Mouse (Mus musculus): ENCODE measurements around the gene Pdik1l. TPM values are rescaled to one million over a fixed set of nuclear protein-coding genes. Genes with fewer than 3 reads are reported as not detected.

Gene Pdik1l
- polyA plus RNA-seq, 1 experiment from 2014 or later, result 32.2 TPM

DNA sequence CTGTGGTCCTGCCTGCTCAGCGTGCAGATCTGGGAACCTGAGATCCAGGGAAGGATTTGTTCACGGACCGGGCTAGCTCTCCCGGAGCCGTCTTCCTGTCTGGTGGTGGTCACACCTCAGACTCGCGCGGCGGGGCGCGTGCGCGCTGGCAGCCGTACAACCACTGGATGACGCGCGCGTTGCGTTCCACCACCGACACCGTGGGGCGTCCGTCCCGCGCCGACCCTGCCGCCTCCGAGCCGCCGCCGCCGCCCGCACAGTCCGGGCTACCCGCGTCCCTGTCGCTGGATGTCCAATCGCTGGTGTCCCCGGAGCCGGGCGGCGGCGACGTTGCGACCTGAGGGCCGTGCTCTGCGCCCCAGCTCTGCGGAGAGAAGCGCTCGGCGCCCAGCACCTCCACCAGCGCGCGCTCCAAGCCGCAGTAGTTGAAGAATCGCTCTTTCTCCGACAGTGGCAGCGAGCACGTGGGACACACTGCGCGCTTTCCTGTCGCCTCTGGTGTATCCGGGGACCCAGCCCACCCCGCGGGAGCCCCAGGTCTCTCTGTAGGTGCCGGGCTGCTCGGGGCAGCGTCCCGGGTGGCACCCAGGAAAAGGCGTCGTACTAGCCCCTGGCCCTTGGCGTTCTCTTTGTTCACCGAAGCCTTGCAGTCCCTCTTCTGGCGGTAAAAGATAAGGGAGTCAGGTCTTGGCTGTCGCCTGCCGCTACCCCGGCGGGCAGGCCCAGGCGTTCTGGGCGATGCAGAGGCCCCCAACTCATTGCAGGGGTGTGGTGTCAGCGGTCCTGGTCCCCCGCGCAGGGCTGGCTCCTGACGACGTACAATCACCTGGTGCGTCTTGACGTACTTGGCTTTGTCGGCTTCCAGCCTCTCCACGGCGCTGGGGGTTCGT lies 36.2 kb downstream of the Pdik1l start:
- peaks cover 10% of the 10 kb centered on the region for H3K4me1 ChIP-seq (ENCODE audit: control insufficient read depth, insufficient read depth, low read length)
- peak overlapping the region; percentile 75 for H3K4me2 ChIP-seq (ENCODE audit: low read length)
- peaks cover 70% of the 10 kb centered on the region for H3K27me3 ChIP-seq (replicated peaks; ENCODE audit: control insufficient read depth, insufficient read depth, low read length)
- peak overlapping the region; percentile 67 for H3K9ac ChIP-seq (ENCODE audit: low read length)
- no peaks in the 10 kb centered on the region for H3K36me3 ChIP-seq (ENCODE audit: control insufficient read depth, insufficient read depth, low read length)
- WGBS, result under 1% methylated on average over 67 of the region's 91 CpGs
- H3K9me3 ChIP-seq (replicated peaks; ENCODE audit: control insufficient read depth, low read length), result no peaks in the 10 kb centered on the region
- DNase-seq (ENCODE audit: low spot score), result peak; percentile 61
- peak; percentile 45 for ATAC-seq
- H3K4me3 ChIP-seq (ENCODE audit: low read depth, low read length), result peak overlapping the region; percentile 46
- H3K27ac ChIP-seq (ENCODE audit: low read depth, low read length), result no peak overlapping the region; the same call in 1 of the 2 replicates

DNA sequence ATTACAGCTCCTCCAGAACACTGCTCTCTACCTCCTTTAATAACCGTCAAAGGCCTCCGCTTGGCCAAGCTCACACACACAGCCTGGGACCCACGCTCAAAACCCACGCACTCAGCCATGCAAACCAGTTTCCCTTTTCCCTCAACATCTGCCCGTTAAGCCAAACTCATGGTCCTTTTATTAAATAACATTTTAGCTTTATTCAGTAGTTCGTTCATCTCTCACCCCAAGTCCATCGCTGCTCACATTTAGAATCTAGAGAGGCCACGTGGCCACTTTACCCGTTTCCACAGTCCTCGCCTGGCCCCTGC lies 36.8 kb downstream of the Pdik1l start:
- ATAC-seq (no peak), DNase-seq (ENCODE audit: low spot score) (no peak)
- Histone ChIP-seq H3K4me2 (ENCODE audit: low read length) (peak overlapping the region; percentile 75), H3K27ac (ENCODE audit: low read depth, low read length) (no peak overlapping the region), H3K27me3 (replicated peaks; ENCODE audit: control insufficient read depth, insufficient read depth, low read length) (peaks cover 70% of the 10 kb centered on the region), H3K9me3 (replicated peaks; ENCODE audit: control insufficient read depth, low read length) (no peaks in the 10 kb centered on the region), H3K36me3 (ENCODE audit: control insufficient read depth, insufficient read depth, low read length) (no peaks in the 10 kb centered on the region), H3K9ac (ENCODE audit: low read length) (peak overlapping the region; percentile 67), H3K4me1 (ENCODE audit: control insufficient read depth, insufficient read depth, low read length) (peaks cover 13% of the 10 kb centered on the region), H3K4me3 (ENCODE audit: low read depth, low read length) (peak overlapping the region; percentile 46)
- WGBS, result 7% methylated on average over 10 of the region's 10 CpGs

DNA sequence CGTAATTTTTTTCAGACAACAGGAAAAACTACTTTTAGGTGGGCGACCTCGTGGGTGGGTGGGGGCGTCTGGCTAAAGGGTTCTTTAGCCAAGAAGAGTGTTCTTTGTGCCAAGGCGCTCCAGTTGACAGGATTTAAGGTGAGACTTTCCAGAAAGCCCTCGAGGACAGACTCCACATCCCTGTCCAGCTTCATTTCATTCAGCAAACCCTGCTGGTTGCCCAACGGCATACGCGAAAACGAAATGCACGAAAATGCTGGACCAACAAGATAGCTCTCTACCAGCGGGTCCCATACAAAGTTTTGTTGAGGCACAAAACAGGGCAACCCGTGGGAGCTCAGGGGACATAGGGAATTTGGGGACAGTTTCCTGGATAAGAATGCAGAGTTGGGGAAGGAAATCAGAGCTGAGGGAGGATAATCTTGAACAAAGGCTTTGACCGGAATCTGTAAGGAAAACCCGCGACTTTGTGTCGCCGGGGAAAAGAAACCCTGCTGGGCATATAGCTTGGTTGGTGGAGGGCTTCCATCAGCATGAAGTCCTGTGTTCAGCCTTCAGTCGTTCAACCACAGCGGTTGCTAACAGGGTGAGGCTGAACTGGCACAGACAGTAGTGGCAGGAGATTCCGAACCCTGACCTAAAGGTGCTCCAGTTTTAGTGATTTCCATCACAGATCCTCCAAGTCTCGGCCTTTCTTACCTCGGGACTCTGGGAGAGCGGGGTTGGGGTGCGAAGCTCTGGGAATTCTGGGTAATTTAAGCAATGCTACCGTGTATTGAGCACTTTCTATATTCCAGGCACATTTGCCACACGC lies 37.4 kb downstream of the Pdik1l start:
- H3K4me1 ChIP-seq (ENCODE audit: control insufficient read depth, insufficient read depth, low read length), result peaks cover 15% of the 10 kb centered on the region
- WGBS, result 5% methylated on average over 27 of the region's 27 CpGs

DNA sequence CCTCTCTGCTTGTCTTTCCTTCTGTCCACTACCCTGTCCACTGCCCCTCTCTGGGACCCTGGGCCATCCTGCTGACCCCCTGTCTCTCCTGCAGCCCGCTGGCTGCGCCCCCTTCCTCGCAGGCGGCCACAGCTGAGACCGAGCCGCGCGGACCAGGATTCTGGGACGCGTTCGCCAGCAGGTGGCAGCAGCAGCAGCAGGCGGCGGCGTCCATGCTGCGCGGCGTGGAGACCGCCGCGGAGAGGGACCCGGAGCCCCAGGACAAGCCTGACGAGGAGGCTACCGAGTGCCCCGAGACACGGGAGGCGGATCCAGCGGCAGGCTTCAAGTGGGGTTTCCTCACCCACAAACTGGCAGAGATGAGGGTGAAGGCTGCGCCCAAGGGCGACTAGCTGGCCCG lies 38.0 kb downstream of the Pdik1l start:
- peaks cover 62% of the 10 kb centered on the region for H3K27me3 ChIP-seq (replicated peaks; ENCODE audit: control insufficient read depth, insufficient read depth, low read length)
- H3K4me3 ChIP-seq (ENCODE audit: low read depth, low read length), result peak overlapping the region; percentile 28
- peaks cover 19% of the 10 kb centered on the region for H3K4me1 ChIP-seq (ENCODE audit: control insufficient read depth, insufficient read depth, low read length)
- DNase-seq (ENCODE audit: low spot score), result peak; percentile 75
- no peak overlapping the region for H3K27ac ChIP-seq (ENCODE audit: low read depth, low read length)
- peak overlapping the region; percentile 75 for H3K4me2 ChIP-seq (ENCODE audit: low read length)
- H3K36me3 ChIP-seq (ENCODE audit: control insufficient read depth, insufficient read depth, low read length), result no peaks in the 10 kb centered on the region
- ATAC-seq, result peak; percentile 62
- H3K9ac ChIP-seq (ENCODE audit: low read length), result peak overlapping the region; percentile 37; the same call in 1 of the 2 replicates
- no peaks in the 10 kb centered on the region for H3K9me3 ChIP-seq (replicated peaks; ENCODE audit: control insufficient read depth, low read length)
- WGBS, result under 1% methylated on average over 30 of the region's 30 CpGs

More for the DNA sequence above, 37.4 kb downstream of the Pdik1l start:
- no peak overlapping the region for H3K27ac ChIP-seq (ENCODE audit: low read depth, low read length)
- no peaks in the 10 kb centered on the region for H3K36me3 ChIP-seq (ENCODE audit: control insufficient read depth, insufficient read depth, low read length)
- peak overlapping the region; percentile 75 for H3K4me2 ChIP-seq (ENCODE audit: low read length)
- no peaks in the 10 kb centered on the region for H3K9me3 ChIP-seq (replicated peaks; ENCODE audit: control insufficient read depth, low read length)
- ATAC-seq, result no peak
- H3K27me3 ChIP-seq (replicated peaks; ENCODE audit: control insufficient read depth, insufficient read depth, low read length), result peaks cover 68% of the 10 kb centered on the region
- H3K4me3 ChIP-seq (ENCODE audit: low read depth, low read length), result peak overlapping the region; percentile 46
- DNase-seq (ENCODE audit: low spot score), result no peak
- H3K9ac ChIP-seq (ENCODE audit: low read length), result peak overlapping the region; percentile 67

DNA sequence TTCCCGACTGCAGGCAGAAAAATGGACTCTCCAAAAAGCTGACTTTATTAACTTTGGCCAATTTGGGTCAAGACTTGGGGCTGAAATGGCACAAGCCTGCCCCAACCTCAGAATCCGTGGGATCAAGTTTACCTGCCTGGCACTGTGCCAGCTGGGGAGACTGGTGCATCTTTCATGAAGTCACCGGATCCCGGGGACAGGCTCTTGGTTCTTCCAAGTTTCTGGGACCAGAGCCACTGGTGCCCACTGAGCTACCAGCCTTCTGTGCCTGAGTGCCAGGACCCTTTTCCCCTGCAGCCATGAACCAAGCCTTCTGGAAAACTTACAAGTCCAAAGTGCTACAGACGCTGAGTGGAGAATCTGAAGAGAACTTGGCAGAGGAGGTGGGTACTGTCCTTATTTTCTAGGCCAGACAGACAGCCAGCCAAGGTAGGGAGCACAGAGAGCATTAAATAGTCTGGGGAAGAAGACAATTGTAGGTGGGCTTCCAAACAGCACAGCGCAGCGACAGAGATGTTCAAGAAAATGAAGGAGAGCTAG lies 40.9 kb downstream of the Pdik1l start, which contains the start of gene Gm30191:
Gene Gm30191 (plus strand): TSS at position 217 of the 540 bp plus-strand sequence.
- DNase-seq (ENCODE audit: low spot score), result no peak
- Histone ChIP-seq H3K27ac (ENCODE audit: low read depth, low read length) (no peak within 1 kb of the TSS), H3K4me2 (ENCODE audit: low read length) (peak within 1 kb of the TSS; percentile 95), H3K36me3 (ENCODE audit: control insufficient read depth, insufficient read depth, low read length) (no peaks in the 10 kb centered on the region), H3K27me3 (replicated peaks; ENCODE audit: control insufficient read depth, insufficient read depth, low read length) (peaks cover 34% of the 10 kb centered on the region), H3K9ac (ENCODE audit: low read length) (peak within 1 kb of the TSS; percentile 84; the same call in 1 of the 2 replicates), H3K9me3 (replicated peaks; ENCODE audit: control insufficient read depth, low read length) (no peaks in the 10 kb centered on the region), H3K4me3 (ENCODE audit: low read depth, low read length) (peak within 1 kb of the TSS; percentile 82), H3K4me1 (ENCODE audit: control insufficient read depth, insufficient read depth, low read length) (peaks cover 19% of the 10 kb centered on the region)
- ATAC-seq, result no peak
- WGBS, result 71% methylated on average over 7 of the region's 7 CpGs

DNA sequence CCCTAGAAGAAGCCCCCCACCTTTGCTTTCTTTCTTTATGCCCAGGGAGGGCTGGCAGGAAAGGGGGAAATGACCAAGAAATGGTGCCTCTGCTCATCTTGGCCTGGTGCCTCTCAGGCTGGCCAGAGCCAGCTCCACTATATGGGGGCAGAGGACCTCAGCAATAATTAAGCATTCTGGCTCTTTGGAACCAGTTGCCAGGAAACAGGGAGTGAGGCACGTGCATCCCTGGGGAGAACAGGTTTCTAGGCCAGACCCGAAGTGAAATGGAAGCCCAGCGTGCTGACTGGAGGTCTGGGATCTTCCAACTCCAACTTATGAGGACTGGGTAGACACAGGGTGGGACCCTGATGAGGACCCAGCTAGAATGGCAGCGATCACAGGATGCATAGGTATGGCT lies 41.4 kb downstream of the Pdik1l start:
- ATAC-seq (no peak), DNase-seq (ENCODE audit: low spot score) (peak; percentile 51)
- H3K4me2 ChIP-seq (ENCODE audit: low read length), result no peak overlapping the region

DNA sequence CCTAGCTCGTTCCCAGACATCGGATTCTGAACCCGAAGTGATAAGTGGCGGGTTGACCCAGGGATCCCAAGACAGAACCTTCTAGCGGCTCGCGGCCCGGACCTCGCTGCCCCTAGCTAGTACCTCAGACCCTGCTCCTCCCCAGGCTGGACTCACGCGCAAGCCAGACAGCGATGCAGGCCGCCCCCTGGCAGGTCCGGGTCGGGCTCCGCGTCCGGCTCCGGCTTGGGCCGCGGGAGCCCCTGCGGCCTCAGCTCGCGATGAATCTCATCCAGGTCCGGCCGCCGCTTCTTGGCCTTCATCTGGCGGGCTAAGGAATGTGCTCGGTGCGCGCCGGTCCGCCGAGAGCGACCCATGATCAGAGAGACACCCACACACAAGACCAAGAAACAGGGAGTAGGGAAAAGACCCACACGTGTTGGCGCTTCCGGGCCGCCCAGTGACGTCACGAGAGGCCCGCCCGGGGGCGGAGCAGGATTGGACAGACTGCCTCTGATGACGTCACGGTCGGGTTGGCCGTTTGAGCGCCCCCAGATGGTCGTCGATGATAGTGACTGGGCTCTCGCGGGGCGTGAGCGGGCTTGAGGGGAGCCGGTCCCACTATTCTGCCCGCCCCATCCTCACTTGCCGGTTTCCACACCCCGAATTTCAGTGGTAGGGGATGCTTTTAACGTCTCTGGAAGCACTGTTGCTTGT lies 42.4 kb downstream of the Pdik1l start, which contains the start of gene Zfp593:
Gene Zfp593 (minus strand): TSS at position 445 of the 696 bp plus-strand sequence.
- peaks cover 14% of the 10 kb centered on the region for H3K4me1 ChIP-seq (ENCODE audit: control insufficient read depth, insufficient read depth, low read length)
- no peaks in the 10 kb centered on the region for H3K9me3 ChIP-seq (replicated peaks; ENCODE audit: control insufficient read depth, low read length)
- peaks cover 19% of the 10 kb centered on the region for H3K27me3 ChIP-seq (replicated peaks; ENCODE audit: control insufficient read depth, insufficient read depth, low read length)
- no peak within 1 kb of the TSS for H3K27ac ChIP-seq (ENCODE audit: low read depth, low read length)
- under 1% methylated on average over 60 of the region's 60 CpGs for WGBS
- no peaks in the 10 kb centered on the region for H3K36me3 ChIP-seq (ENCODE audit: control insufficient read depth, insufficient read depth, low read length)
- H3K4me3 ChIP-seq (ENCODE audit: low read depth, low read length), result peak within 1 kb of the TSS; percentile 82
- H3K4me2 ChIP-seq (ENCODE audit: low read length), result peak within 1 kb of the TSS; percentile 95
- peak; percentile 95 for DNase-seq (ENCODE audit: low spot score)
- H3K9ac ChIP-seq (ENCODE audit: low read length), result peak within 1 kb of the TSS; percentile 84
- ATAC-seq, result peak; percentile 75

More for the DNA sequence above, 41.4 kb downstream of the Pdik1l start:
- H3K4me1 ChIP-seq (ENCODE audit: control insufficient read depth, insufficient read depth, low read length), result peaks cover 18% of the 10 kb centered on the region
- no peak overlapping the region for H3K4me3 ChIP-seq (ENCODE audit: low read depth, low read length)
- no peak overlapping the region for H3K27ac ChIP-seq (ENCODE audit: low read depth, low read length)
- H3K9me3 ChIP-seq (replicated peaks; ENCODE audit: control insufficient read depth, low read length), result no peaks in the 10 kb centered on the region
- H3K9ac ChIP-seq (ENCODE audit: low read length), result no peak overlapping the region
- 33% methylated on average over 4 of the region's 4 CpGs for WGBS
- no peaks in the 10 kb centered on the region for H3K36me3 ChIP-seq (ENCODE audit: control insufficient read depth, insufficient read depth, low read length)
- peaks cover 29% of the 10 kb centered on the region for H3K27me3 ChIP-seq (replicated peaks; ENCODE audit: control insufficient read depth, insufficient read depth, low read length)

All from forebrain, embryonic 14.5 days (tissue).